Comparison of ENCODE assay signal across 8 mouse cellular contexts in genomic region chr8:120619235-120620180, GRCm38 (mm10). TPM values are rescaled to one million over a fixed set of nuclear protein-coding genes. Genes with fewer than 3 reads are reported as not detected.
DNase-seq lines count a peak whose midpoint lies in the region.

No protein-coding gene starts in this region.

- DNase-seq in adrenal gland, postnatal 10 days = peak; percentile 62
- no peak for DNase-seq in adrenal gland, postnatal 4 days (ENCODE audit: low spot score in 2 of 2)
- DNase-seq in retina, postnatal 1 day = peak; percentile 45
- no peak for DNase-seq in retina, embryonic 14.5 days (ENCODE audit: low spot score)
- peak; percentile 31 to 51 for DNase-seq in left cerebral cortex, postnatal 14 days (ENCODE audit: low spot score in 2 of 2)
- peak; percentile 35 for DNase-seq in right cerebral cortex, postnatal 25 days
- no peak for DNase-seq in c-Kit-positive CD71-positive TER-119-positive erythroid progenitor cells, embryonic 14.5 days (ENCODE audit: low spot score)
- no peak for DNase-seq in gastrocnemius, postnatal 25 days

- intact Hi-C loops in left cerebral cortex, postnatal 14 days (cut with DNase I) = no loop called here

RNA-seq across cellular contexts. Expression of gene 1190005I06Rik, which starts 27.9 kb away (rescaled TPM):
- total RNA-seq in adrenal gland, postnatal 10 days (2021) = 10 to 100 TPM; 28.3 to 32.8 TPM
- 1 to 10 TPM; 5.4 to 7.5 TPM for total RNA-seq in adrenal gland, postnatal 4 days (2021)
- total RNA-seq in left cerebral cortex, postnatal 14 days (2021) = 1 to 10 TPM; 5.7 to 6.7 TPM
- total RNA-seq in gastrocnemius, postnatal 25 days (2021) = under 1 TPM; 0.67 to 0.70 TPM

RNA-seq across cellular contexts. Expression of gene Gins2, which starts 30.4 kb away (rescaled TPM):
- total RNA-seq in adrenal gland, postnatal 10 days (2021) = 10 to 100 TPM; 18.6 to 19.0 TPM
- 10 to 100 TPM; 36.6 to 39.3 TPM for total RNA-seq in adrenal gland, postnatal 4 days (2021)
- total RNA-seq in left cerebral cortex, postnatal 14 days (2021) = 1 to 10 TPM; 1.2 to 1.4 TPM
- 1 to 10 TPM; 1.0 to 1.3 TPM for total RNA-seq in gastrocnemius, postnatal 25 days (2021)

RNA-seq across cellular contexts. Expression of gene Gm27021, which starts 48.4 kb away (rescaled TPM):
- not detected for total RNA-seq in adrenal gland, postnatal 10 days (2021)
- under 1 TPM in 1 of 2 experiments, not detected in 1; 0.56 TPM for total RNA-seq in adrenal gland, postnatal 4 days (2021)
- total RNA-seq in left cerebral cortex, postnatal 14 days (2021) = not detected
- total RNA-seq in gastrocnemius, postnatal 25 days (2021) = not detected

RNA-seq across cellular contexts. Expression of gene Cox4i1, which starts 48.5 kb away (rescaled TPM):
- 1,000 to 10,000 TPM; 2,747 to 2,903 TPM for total RNA-seq in adrenal gland, postnatal 10 days (2021)
- total RNA-seq in adrenal gland, postnatal 4 days (2021) = 1,000 to 10,000 TPM; 1,090 to 1,156 TPM
- total RNA-seq in left cerebral cortex, postnatal 14 days (2021) = 1,000 to 10,000 TPM; 1,181 to 1,191 TPM
- total RNA-seq in gastrocnemius, postnatal 25 days (2021) = 1,000 to 10,000 TPM; 1,728 to 1,814 TPM

RNA-seq across cellular contexts. Expression of gene Emc8, which starts 48.9 kb away (rescaled TPM):
- 100 to 1,000 TPM; 113 to 117 TPM for total RNA-seq in adrenal gland, postnatal 10 days (2021)
- 100 to 1,000 TPM; 101 to 112 TPM for total RNA-seq in adrenal gland, postnatal 4 days (2021)
- total RNA-seq in left cerebral cortex, postnatal 14 days (2021) = 10 to 100 TPM; 72.6 to 78.6 TPM
- 10 to 100 TPM; 28.0 to 28.1 TPM for total RNA-seq in gastrocnemius, postnatal 25 days (2021)

Comparison
In these comparisons a context has a peak if more than half of its experiments do, and no peak if none do; other contexts are left out.
1. DNase-seq: peak in adrenal gland, postnatal 10 days (single experiment), retina, postnatal 1 day (single experiment), left cerebral cortex, postnatal 14 days (2 of 2) and right cerebral cortex, postnatal 25 days (single experiment); none in adrenal gland, postnatal 4 days (0 of 2), retina, embryonic 14.5 days (single experiment), c-Kit-positive CD71-positive TER-119-positive erythroid progenitor cells, embryonic 14.5 days (single experiment) and gastrocnemius, postnatal 25 days (single experiment).
2. RNA of gene Gins2, which starts 30.4 kb away (total RNA-seq): 36.6 to 39.3 TPM in adrenal gland, postnatal 4 days and 18.6 to 19.0 TPM in adrenal gland, postnatal 10 days; 1.2 to 1.4 TPM in left cerebral cortex, postnatal 14 days and 1.0 to 1.3 TPM in gastrocnemius, postnatal 25 days; every median in the first group is over 4 times any median in the second.